Mouse (Mus musculus) gastrocnemius, postnatal 14 days (tissue): ENCODE data around the gene Tax1bp1. TPM values are rescaled to one million over a fixed set of nuclear protein-coding genes. Genes with fewer than 3 reads are reported as not detected.
A peak's percentile ranks its signal among the peaks of the same experiment; 100 is the strongest.

ENCODE experiments used
- DNase-seq: peaks from one replicate; pipeline ENCODE4 v3.0.0; 2021; ENCODE audit warnings: mixed read lengths
- intact Hi-C: fragments of 180-260 bp; cut with DNase I; formaldehyde crosslinking; loops from one replicate; pipeline ENCODE4 v1.15.1; 2025; ENCODE audit warnings: low total_unique reads
- total RNA-seq, 2 experiments: library from RNA; stranded (reverse); gene quantifications; 2 replicates each; pipeline ENCODE4 v1.2.3; 2021

Gene Tax1bp1
- total RNA-seq, 2 experiments from 2014 or later, result 63.3 to 63.9 TPM

GRCm38 (mm10) chr6:52790781-52791180 lies 77.3 kb downstream of the Tax1bp1 start:
- intact Hi-C loops, result no loop called here
- DNase-seq, result no peak

GRCm38 (mm10) chr6:52792455-52792854 lies 78.9 kb downstream of the Tax1bp1 start:
- intact Hi-C loops, result no loop called here
- no peak for DNase-seq

- DNase-seq, result no peak
- intact Hi-C loops, result no loop called here
These were observed 81.7 kb downstream of the Tax1bp1 start for GRCm38 (mm10) chr6:52795029-52795841.

- DNase-seq, result peak; percentile 63
- intact Hi-C loops, result no loop called here
These were observed 82.6 kb downstream of the Tax1bp1 start for GRCm38 (mm10) chr6:52796035-52796598.

GRCm38 (mm10) chr6:52796691-52797090 lies 83.2 kb downstream of the Tax1bp1 start:
- peak; percentile 46 for DNase-seq
- intact Hi-C loops, result no loop called here

GRCm38 (mm10) chr6:52797252-52797800 lies 83.8 kb downstream of the Tax1bp1 start:
- intact Hi-C loops, result no loop called here
- peak; percentile 23 for DNase-seq

- intact Hi-C loops, result no loop called here
- peak; percentile 53 for DNase-seq
These were observed 88.7 kb downstream of the Tax1bp1 start for GRCm38 (mm10) chr6:52802181-52802580.

- intact Hi-C loops, result no loop called here
- DNase-seq, result no peak
These were observed 91.8 kb downstream of the Tax1bp1 start for GRCm38 (mm10) chr6:52805237-52805856.

Other genes starting within 250 kb of the Tax1bp1 start
- 100 to 1,000 TPM in 1 of 2 experiments, 10 to 100 TPM in 1; 82.3 to 104 TPM for gene Hibadh, start 73.3 kb upstream of the Tax1bp1 start, total RNA-seq